Mouse (Mus musculus): Measurements from ENCODE around the gene Frmd4a.

Gene Frmd4a

DNA sequence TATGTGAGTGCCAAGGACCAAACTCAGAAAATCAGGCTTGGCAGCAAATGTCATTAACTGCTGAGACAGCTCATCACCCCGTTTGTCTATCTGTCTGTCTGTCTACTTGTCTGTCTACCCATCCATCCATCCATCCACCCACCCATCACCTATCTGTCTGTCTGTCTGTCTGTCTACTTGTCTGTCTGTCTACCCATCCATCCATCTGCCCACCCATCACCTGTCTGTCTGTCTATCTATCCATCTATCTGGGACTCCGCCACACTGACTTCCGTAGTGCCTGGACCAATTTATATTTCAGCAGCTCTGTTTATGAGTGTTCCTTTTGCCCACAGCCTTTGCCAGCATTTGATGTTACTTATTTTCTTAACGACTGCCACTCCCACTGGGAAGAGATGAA is 375.5 kb downstream of the Frmd4a start:
- no peak for DNase-seq (ENCODE audit: low spot score)

DNA sequence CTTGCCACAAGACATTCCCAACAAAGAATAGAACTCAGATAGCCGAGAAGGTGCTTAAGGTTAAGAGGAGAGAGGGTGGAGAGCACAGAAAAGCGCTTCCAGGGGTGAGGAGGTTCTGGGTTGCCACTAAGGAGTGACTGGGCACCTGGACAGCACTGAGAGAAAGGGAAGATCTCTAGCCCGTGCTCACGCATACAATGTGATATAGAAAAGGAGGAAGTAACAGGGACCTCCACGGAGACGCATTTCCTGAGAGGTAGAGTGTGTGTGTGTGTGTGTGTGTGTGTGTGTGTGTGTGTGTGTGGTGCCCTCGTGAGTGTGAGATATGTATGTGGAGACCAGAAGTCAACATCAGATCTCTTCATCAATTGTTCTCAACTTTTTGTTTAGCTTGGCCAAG is 377.1 kb downstream of the Frmd4a start:
- no peak for DNase-seq (ENCODE audit: low spot score)

DNA sequence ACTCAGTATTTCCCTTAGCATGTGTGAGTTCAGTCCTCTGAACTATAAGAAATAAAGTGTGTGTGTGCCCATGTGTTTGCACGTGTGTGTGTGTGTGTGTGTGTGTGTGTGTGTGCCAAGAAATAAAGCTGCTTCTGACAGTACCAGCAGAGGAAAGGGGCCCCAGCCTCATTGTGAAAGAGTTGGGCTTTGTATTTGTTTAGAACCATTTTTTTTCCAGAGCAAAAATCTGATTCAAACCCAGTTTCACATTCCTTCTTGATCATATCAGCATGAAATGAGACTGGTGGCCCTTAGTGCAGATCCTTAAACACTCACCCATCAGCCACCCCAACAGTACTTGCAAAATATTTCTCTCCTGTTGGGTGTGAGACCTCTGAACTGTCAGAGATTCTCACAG is 382.2 kb downstream of the Frmd4a start:
- DNase-seq (ENCODE audit: low spot score), result no peak

DNA sequence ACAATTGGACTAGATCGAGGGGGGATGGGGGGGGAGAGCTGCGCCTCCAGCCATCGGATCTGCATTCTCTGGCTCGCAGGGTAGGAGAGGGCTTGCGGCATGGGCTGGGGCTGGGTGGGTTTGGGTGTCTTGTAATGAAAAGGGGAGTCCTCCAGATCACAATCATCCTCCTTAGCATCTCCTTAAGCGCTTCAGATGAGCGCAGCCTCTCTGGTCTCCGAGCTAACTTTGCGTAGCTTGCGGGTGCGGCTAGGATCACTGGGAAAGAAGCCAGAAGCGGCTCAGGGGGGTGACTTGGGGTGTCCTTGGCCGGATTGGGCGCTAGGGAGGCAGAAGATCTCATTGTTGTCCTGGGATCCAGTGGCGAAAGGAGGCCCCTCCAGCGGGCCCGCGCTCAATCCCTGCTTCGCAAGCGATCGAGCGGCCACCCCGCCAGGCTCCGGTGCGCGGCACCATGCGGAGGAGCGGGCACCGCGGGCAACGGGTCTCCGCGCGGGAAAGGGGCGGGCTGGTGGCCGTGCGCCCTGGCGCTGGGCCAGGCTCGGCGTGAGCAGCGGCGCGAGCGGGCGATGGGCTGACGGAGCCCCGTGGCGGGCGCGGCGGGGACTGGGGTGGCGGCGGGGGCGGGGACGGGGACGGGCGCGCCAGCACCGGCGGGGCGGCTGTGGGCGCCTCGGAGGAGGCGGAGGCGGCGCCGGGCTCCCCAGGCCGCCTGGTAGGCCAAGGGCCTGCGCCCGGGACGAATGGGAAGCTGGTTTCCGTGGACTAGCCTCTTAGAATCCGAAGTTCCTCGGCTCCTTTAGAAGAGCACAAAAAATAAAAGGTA is 383.5 kb downstream of the Frmd4a start:
- DNase-seq (ENCODE audit: low spot score), result peak; percentile 66

DNA sequence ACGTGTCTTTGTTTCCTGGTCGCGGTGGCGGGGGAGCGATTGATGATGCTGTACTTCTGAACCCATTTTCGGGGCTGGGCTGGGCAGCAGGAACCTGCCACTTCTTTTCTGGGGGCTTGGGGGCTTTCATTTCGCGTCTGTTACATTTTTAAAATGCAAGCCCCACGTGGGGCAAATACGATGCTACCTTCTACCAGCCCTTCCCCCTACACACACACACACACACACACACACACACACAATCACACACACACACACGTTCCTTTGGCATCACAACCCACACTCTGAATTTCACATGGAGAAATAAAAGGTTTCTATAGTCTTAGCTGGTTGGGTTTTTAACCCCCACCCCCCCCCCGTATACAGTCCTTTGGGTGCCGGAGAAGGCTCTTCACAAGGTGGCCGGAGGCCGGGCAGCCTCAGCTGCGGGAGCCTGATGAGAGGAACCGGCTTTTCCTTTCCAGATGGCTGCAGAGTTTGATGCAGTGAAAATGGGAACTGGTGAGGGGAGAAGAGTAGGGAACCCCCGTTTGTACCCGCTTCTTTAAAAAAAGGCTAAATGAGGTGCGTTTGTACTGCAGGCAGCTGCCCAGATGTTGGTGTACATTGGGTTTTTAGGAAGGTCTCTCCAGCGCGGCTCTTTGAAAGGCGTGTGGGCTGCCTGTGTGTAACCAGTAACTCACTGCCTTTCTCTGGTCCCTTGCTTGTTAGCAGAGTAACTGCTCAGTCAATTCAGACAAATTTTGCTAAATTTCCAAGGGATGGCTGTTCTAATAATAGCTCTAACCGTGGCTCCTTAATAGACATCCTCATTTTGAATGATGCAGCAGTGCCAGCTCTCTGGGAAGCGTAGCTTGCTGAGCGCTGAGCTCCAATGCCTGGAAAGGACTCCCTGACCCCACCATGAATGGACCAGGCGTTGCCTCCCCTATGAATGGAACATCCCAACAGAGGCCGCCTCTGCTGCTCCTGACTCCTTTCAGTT is 384.4 kb downstream of the Frmd4a start:
- peak; percentile 89 for DNase-seq (ENCODE audit: low spot score)

DNA sequence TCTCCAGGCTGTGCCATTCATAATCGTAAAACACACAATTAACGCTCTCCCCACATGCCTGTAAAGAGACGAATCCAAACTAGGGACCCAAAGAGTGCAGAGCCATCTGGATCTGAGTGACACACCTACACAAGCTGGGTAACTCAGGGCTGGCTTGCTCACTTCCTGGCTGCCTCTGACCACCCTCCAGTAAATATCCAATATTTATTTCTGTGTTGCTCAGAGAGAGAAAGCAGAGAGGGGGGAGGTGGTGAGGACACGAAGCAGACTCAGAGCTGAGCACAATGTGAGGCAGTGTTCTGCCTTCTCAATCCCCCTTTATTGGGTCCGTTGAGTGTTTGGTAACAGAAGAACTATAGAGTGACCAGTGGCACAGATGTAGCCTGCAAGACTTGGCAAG is 389.5 kb downstream of the Frmd4a start:
- DNase-seq (ENCODE audit: low spot score), result no peak

DNA sequence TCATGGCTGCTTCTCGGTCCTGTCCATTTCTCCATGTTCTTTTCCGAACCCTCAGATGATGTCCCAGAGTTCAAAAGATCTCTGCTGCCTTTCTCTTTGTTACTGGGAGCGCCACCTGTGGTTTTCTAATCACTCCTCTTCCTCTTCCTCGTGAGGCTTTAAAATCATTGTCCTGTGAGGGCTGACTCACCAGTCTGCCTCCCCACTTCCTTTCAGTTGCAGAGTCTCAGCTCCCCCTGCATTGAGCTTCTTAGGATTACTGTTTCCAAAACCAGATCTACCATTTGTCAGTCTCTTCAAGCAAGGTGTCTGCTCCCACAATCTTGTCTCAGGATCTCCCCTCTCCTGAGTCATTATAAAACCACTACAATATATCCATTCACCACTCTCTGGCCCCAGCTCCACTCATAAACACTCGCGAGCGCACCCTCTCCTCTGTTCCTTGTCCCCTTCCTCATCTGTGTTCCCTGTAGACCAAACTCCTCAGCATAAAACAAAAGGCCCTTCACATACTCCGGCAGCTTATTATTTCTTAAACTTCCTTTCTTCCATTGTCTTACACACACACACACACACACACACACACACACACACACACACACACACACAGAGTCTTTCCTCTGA is 392.4 kb downstream of the Frmd4a start:
- no peak for DNase-seq (ENCODE audit: low spot score)

DNA sequence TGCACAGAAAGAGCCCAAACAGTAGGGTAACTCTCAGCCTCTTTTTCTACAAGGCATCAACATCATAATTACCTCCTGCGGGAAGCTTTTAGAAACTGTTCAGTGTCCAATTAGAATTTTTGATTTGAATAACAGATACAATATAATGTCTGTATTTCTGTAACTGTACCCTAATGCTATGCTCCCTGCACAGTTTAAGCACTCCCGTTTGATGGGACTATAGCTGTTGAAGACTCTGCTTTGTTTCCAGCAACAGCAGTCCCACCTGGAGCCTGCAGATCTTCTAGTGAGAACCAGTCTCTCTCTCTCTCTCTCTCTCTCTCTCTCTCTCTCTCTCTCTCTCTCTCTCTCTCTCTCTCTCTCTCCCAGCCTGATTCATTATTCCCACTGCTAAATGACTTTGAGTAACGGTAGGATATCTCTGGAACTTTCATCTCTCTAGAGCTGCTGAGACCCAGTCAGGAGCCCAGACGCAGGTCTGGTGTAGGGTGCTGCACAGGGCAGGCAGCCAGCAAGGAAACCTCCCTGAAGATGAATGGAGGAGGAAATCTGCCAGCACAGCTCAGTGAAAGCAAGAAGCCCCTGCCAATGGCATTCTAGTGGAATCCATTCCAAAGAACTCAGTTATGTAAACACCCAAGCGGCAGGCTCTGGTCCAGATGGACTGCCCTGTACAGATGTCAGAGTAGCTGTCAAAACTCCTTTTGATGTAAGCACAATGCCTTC is 395.5 kb downstream of the Frmd4a start:
- no peak for DNase-seq (ENCODE audit: low spot score)

DNA sequence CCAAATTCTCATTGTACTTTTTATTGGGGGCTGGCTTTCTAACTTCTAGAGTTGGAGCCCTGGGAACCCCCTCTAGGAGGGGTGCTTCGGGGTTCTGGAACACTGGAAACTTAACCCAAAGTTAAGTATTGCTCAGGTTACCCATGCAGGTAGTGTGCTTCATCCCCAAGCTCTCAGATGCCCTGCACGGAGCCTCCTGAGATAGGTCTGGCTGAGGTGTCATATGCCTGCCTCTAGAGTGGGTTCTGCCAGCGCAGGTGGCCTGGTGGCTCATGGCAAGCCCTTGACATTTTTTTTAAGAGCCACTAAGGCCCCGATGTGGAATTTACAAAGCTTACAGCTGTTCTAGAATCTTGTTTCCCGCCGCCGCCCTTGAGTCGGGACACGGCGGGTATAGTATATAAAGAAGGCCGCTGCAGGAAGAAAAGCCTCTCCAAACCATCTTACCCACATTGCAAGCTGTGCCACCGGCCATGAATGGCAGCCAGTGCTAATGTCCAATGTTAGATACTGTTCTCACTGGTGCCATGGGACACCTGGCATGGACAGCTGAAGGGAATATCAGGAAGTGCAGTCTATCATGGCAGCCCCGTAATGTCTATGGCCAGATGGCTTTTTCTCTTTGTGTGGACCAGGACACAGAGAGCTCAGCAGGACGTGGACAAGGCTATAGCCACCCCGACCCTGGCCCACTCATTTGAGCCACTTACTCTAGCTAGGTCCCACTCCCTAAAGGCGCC is 396.2 kb downstream of the Frmd4a start:
- DNase-seq (ENCODE audit: low spot score), result no peak

DNA sequence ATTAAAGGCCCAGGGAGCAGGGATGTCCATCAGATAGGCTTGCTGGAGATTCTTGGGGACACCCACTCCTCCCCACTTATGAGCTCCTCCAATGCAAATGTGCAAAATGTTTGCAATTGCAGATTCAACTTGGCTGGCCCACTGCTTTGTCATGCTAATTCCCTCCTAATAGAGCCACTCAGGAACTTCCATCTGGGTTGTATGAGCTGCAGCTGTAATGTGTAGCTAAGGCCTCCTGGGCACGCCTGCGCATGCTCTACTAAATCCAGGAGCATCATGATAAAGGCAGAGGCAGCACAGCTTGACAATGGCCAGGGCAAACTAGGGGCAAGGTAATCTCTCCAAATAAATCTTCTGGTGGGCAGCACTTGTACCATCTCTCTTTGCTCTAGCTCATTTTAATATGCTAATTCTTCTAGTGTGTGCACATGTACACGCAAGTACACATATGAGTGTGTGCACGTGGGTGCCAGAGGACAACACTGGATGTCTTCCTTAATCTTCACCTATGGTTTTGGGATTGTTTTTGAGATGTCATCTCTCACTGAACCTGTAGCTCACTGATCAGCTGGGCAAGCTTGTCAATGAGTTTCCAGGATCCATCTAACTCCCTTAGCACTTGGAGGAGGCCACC is 403.3 kb downstream of the Frmd4a start:
- DNase-seq (ENCODE audit: low spot score), result no peak

DNA sequence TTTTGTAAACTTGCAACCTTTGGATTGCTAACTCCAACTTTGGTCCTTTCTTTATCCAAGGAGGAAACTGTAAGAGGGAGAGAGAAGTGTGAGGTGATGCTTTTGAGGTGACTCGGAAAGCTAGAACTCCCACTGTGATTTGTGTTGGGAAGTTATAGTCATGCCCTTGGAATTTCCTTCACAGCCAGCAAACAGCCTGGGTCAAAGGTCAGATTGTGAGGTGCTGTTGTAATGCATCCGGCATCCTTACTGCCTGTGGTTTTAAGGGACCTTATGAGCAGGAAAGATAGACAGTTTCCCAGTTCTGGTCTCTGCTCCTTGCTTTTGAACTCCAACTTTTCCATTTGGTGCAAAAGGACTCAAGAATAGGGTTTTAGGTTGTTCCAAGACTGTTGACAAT is 404.2 kb downstream of the Frmd4a start:
- peak; percentile 80 for DNase-seq (ENCODE audit: low spot score)

DNA sequence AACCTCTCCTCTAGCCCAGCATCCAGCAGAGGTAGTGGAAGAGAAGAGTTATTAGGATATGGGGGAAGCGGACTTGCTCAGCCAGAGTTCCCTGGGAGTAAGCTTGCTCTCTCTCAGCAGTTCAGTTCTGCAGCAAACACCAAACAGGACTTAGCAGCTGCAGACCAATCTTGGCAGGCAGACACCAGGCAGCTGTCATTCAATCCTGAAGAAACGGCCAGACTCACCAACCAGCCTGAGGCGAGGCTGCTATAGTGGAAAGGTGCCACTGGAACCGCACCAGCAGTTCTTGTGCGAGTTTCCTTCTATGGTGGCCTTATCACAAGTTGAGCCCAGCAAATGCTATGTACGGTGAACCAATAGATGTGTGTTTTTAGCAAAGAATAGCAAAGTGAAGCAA is 406.4 kb downstream of the Frmd4a start:
- DNase-seq (ENCODE audit: low spot score), result no peak

DNA sequence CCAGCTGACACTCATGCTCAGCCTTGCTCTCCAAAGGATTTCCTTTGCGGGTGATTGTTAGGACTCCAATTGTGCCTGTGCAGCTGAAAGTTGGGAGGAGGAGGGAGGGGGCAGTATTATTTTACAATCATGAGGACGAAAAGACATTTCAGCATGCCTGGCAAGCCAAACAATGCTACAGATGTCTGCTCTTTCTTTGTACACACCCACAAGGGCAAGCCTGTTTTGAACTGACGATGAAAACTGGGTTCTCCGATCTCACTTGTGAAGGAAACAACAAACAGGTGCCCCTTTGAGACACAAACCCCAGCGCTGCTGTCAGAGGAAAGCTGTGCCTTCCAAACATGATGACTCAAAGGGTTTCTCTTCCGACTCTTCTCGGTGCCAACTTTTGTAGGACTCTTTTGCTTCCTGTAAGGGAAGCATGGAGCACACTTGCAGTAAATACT is 410.9 kb downstream of the Frmd4a start:
- DNase-seq (ENCODE audit: low spot score), result no peak

DNA sequence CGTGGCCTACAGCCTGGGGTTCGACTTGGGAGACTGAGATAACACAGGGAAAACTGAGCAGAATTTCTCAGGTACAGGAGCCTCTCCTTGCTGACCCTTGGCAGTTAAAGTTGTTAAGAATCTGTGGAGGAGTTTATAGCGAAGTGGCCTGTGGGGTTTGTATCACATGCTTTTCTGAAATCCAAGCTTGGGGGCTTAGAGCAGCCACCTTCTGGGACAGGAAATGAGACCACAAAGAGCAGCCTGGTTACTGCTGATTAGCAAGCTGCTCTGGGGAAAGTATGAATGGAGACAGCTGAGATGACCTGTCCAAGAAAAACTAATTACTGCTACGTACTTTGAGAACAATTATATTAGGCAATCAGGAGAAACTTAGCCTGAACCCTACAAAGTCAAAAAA is 415.6 kb downstream of the Frmd4a start:
- DNase-seq (ENCODE audit: low spot score), result no peak

DNA sequence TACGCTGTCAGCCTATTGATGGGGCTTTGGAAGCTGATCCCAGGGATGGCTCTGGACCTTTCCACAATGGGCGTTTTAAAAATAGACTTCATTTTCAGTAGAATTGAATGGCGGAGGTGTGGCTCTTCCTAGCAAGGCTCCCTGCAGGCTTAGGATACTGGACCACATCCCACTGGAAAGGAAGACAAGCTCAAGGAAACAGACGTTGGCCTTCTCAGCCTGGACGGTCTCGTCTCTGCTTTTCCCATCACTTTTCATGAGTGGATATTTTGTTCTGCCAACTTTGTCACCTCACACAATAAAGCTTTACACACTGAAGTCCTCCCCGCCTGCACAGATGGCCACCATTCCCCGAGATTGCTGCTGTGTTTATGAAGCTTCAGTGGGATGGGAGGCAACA is 417.5 kb downstream of the Frmd4a start:
- DNase-seq (ENCODE audit: low spot score), result no peak

DNA sequence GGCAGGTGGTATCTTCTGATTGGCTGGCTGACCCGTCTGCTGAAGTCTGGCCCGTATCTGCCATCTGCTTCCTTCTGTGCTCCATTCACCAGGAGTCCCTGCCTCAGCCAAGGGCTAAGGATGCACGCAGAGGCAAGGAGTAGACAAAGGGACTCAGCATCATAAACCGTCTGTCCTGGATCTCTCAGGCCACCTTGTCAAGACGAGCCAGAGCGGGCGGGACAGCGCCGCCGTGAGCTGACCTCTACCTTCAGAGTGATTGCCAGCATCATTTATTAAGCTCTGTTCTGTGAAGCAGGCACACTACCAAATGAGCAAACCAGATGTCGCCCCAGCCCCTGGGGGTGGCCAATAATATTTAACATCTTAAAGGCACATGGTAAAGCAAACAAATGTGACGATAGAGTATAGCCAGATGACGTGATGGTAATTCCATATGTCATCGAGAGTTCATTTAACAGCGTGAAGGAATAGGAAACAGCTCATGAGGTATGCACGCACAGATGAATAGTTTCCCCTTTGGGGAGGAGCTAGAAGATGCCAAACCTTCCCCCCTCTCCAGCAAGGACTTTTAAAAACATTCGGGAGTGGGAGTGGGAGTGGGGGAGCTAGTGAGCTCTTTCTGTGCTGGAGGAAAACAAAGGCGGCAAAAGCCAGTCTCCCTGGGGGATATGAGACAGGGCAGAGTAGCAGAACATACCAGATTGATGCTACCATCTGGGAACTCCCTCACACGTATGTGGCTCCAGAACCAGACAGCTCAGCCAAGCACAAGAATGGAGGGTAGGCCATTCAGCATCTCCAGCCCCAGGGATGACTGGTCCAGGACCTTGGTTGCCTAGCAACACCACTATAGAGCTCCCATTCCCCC is 419.1 kb downstream of the Frmd4a start:
- DNase-seq (ENCODE audit: low spot score), result peak; percentile 71

DNA sequence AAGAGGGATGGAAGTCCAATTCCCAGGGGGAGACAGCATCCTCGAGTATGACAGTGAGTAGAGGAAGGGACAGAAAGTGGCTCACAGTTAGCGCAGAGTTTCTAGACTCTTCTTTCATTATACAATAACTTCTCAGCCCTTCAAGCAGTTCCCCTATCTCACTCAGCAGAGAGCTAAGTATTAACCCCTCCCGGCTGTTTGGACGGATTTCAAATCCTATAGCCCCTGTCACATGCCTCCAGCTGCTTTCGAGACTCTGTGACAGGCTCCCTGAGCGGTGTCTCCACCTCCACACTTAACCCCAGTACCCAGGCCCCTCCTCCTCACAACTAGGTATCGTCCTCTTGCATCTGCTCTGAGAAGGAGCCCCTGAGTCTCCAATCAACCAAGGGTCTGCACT is 421.2 kb downstream of the Frmd4a start:
- DNase-seq (ENCODE audit: low spot score), result no peak

DNA sequence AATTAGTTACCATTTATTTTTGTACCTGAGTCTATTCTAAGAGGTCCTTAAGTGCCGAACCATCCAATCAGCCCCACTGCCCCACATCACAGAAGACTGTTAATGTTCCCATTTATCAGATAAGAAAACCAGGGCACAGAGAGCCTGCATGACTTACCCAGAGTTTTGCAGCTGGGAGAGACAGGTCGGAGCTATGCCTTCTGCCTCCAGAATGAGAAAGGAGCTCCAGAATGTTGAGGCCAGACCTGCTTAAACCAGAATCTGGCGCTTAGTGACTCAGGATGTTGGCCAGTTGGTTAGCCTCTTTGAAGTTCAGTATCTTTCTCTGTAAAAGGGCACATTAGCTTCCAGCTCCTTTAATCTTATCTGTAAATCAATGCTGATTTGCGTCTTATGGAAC is 422.4 kb downstream of the Frmd4a start:
- DNase-seq (ENCODE audit: low spot score), result no peak

DNA sequence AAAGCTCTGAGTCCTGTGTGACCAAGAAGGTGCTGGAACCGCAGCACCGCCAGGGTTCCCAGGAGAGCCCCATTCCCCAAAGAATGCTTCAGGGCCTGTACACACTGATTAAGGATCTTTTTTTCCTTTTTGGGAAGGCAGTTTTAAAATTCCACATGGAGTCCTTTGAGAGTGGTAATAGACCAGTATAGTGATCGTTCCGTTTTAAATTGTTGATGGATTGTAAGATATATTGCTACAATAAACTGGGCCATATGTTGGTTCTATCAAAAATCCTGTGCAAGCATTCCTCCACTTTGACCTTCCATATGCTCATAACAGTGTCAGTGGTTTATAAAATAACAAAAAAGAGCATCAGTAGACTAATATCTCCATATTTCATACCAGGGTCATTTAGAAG is 424.3 kb downstream of the Frmd4a start:
- no peak for DNase-seq (ENCODE audit: low spot score)

DNA sequence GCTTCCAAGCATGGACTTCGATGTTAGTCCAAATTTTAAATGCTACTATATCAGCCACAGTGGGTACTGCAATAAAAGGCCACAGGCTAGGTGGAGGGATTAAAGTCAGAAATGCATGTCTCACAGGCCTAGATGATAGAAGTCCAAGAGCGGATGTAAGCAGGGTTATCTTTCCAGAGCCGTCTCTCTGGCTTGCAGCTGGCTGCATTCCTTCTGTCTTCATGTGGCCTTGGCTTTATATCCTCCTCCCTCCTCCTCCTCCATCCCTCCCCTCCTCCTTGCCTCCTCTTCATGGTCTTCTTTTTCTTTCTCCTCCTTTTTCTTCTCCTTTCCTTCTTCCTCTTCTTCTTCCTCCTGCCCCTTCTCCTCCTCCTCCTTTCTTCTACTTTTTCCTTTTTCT is 427.2 kb downstream of the Frmd4a start:
- DNase-seq (ENCODE audit: low spot score), result no peak
